Mouse (Mus musculus): ENCODE measurements at regions not wholly inside any gene's neighbourhood (a gene's known extent, or its start where the extent isn't known, plus 50 kb on each side); places are given as distances from the start of the nearest gene placed in this dataset.

DNA sequence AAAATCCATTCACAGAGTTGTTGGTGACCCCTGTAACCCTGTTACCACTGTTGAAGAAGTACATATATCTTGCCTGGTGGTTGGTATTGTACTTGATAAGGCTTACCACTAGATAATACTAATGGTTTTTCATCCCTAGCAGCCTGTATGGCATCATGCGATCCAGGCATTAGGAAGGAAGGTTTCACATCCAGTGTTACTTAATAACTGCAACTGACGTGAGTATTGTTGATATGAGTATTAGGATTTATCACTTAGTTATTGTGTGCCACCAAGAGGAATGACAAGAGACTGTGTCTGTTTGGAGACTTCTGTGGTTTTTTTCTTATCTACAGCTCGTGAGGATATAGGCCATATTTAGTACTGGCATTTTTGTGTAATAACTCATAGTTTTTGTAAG, 1354.5 kb downstream of the Cdh8 start:
- TF ChIP-seq CTCF (IDR thresholded peaks at IDR 0.05; ENCODE audit: borderline replicate concordance, extremely low read depth, insufficient read depth, insufficient read length) (no peak), POLR2A (IDR thresholded peaks at IDR 0.05; ENCODE audit: borderline replicate concordance, extremely low read depth, insufficient read depth, insufficient read length, poor library complexity, severe bottlenecking) (no peak)
